Mouse (Mus musculus) MEL (cell line): Measurements from ENCODE around the gene Ccl7. TPM values are rescaled to one million over a fixed set of nuclear protein-coding genes. Genes with fewer than 3 reads are reported as not detected.

ENCODE experiments used
- DNase-seq: peaks from one replicate; pipeline ENCODE4 v3.0.0; 2011; ENCODE audit warnings: low read depth, low spot score
- H3K27ac ChIP-seq: 2 replicates; pipeline ENCODE4 v1.5.1; 2012; ENCODE audit warnings: low read depth, mild to moderate bottlenecking, control low read depth, low read length, moderate library complexity; ENCODE audit not compliant: control insufficient read depth
- H3K27me3 ChIP-seq, 2 experiments: fragments of 150-350 bp in 1 of 2; sonication (generic) in 1 of 2; 2 replicates each; pipeline ENCODE4 v1.6.1; 2012; ENCODE audit warnings: low read length in 2 of 2, mild to moderate bottlenecking in 2 of 2, improper control_type of control experiment in 1 of 2, moderate library complexity in 1 of 2; ENCODE audit not compliant: insufficient read depth in 2 of 2, control insufficient read depth in 1 of 2
- H3K36me3 ChIP-seq, 2 experiments: 2 replicates each; pipeline ENCODE4 v1.6.1; 2012 to 2014; ENCODE audit warnings: low read length in 2 of 2, improper control_type of control experiment in 1 of 2, inconsistent platforms in 1 of 2, mild to moderate bottlenecking in 1 of 2; ENCODE audit not compliant: insufficient read depth in 2 of 2, control insufficient read depth in 1 of 2
- H3K4me1 ChIP-seq, 2 experiments: fragments of 150-350 bp in 1 of 2; sonication (generic) in 1 of 2; 2 replicates each; pipeline ENCODE4 v1.6.1; 2012; ENCODE audit warnings: low read length in 2 of 2, improper control_type of control experiment in 1 of 2, mild to moderate bottlenecking in 1 of 2; ENCODE audit not compliant: insufficient read depth in 2 of 2, control insufficient read depth in 1 of 2
- H3K4me3 ChIP-seq, 2 experiments: fragments of 150-350 bp in 1 of 2; sonication (generic) in 1 of 2; 2 replicates each; pipeline ENCODE4 v1.5.1; 2012; ENCODE audit warnings: low read depth in 2 of 2, low read length in 2 of 2, mild to moderate bottlenecking in 2 of 2, moderate library complexity in 2 of 2, control low read depth in 1 of 2, improper control_type of control experiment in 1 of 2; ENCODE audit not compliant: control insufficient read depth in 1 of 2, insufficient read depth in 1 of 2
- H3K79me2 ChIP-seq: 2 replicates; pipeline ENCODE4 v1.6.1; 2012; ENCODE audit warnings: mild to moderate bottlenecking, low read length, moderate library complexity; ENCODE audit not compliant: control insufficient read depth, poor library complexity, insufficient read depth
- H3K9ac ChIP-seq: 2 replicates; pipeline ENCODE4 v1.6.1; 2012; ENCODE audit warnings: low read depth, mild to moderate bottlenecking, control low read depth, low read length, moderate library complexity; ENCODE audit not compliant: control insufficient read depth, poor library complexity, severe bottlenecking
- H3K9me3 ChIP-seq: fragments of 150-350 bp; sonication (generic); replicated peaks from 2 replicates; pipeline ENCODE4 v1.6.1; 2012; ENCODE audit warnings: mild to moderate bottlenecking, low read length, improper control_type of control experiment, moderate library complexity; ENCODE audit not compliant: insufficient read depth
- CHD2 ChIP-seq: IDR thresholded peaks from 2 replicates; pipeline ENCODE4 v1.6.1; 2011; ENCODE audit warnings: low read length, improper control_type of control experiment
- CTCF ChIP-seq, 3 experiments: IDR thresholded peaks in 2 of 3; conservative IDR thresholded peaks in 1 of 3; 2 replicates each; pipeline ENCODE4 v1.5.1; 2011 to 2012; ENCODE audit warnings: low read length in 3 of 3, low read depth in 2 of 3, mild to moderate bottlenecking in 2 of 3, improper control_type of control experiment in 1 of 3, inconsistent platforms in 1 of 3, mixed read lengths in 1 of 3, moderate library complexity in 1 of 3; ENCODE audit not compliant: control insufficient read depth in 1 of 3, insufficient read depth in 1 of 3, poor library complexity in 1 of 3, severe bottlenecking in 1 of 3
- ELF1 ChIP-seq: IDR thresholded peaks from 2 replicates; pipeline ENCODE4 v1.6.1; 2014; ENCODE audit warnings: low read depth, mild to moderate bottlenecking, inconsistent platforms, low read length, improper control_type of control experiment, moderate library complexity
- ETS1 ChIP-seq: IDR thresholded peaks from 2 replicates; pipeline ENCODE4 v1.6.1; 2012; ENCODE audit warnings: low read depth, mild to moderate bottlenecking, inconsistent platforms, low read length, improper control_type of control experiment, moderate library complexity
- GABPA ChIP-seq: IDR thresholded peaks from 2 replicates; pipeline ENCODE4 v1.6.1; 2012; ENCODE audit warnings: low read depth, mild to moderate bottlenecking, inconsistent platforms, low read length, improper control_type of control experiment, moderate library complexity
- KAT2A ChIP-seq: conservative IDR thresholded peaks from 2 replicates; pipeline ENCODE4 v1.6.1; 2012; ENCODE audit warnings: low read depth, low read length, improper control_type of control experiment, inconsistent platforms
- MAZ ChIP-seq: IDR thresholded peaks from 2 replicates; pipeline ENCODE4 v1.6.1; 2012; ENCODE audit warnings: low read depth, mild to moderate bottlenecking, inconsistent platforms, low read length, improper control_type of control experiment
- MEF2A ChIP-seq: IDR thresholded peaks from 2 replicates; pipeline ENCODE4 v1.6.1; 2014; ENCODE audit warnings: low read depth, mild to moderate bottlenecking, inconsistent platforms, low read length, improper control_type of control experiment; ENCODE audit not compliant: poor library complexity, insufficient replicate concordance, severe bottlenecking; ENCODE audit errors: extremely low read depth
- MYB ChIP-seq: IDR thresholded peaks from 2 replicates; pipeline ENCODE4 v1.6.1; 2011; ENCODE audit warnings: mild to moderate bottlenecking, low read depth, low read length, improper control_type of control experiment
- MYC ChIP-seq: IDR thresholded peaks from 2 replicates; pipeline ENCODE4 v1.6.1; 2011; ENCODE audit warnings: low read depth, mild to moderate bottlenecking, low read length, improper control_type of control experiment, moderate library complexity
- POLR2A ChIP-seq, 2 experiments: IDR thresholded peaks; 2 replicates each; pipeline ENCODE4 v1.6.1; 2011 to 2012; ENCODE audit warnings: low read length in 2 of 2, mild to moderate bottlenecking in 2 of 2, control low read depth in 1 of 2, improper control_type of control experiment in 1 of 2, low read depth in 1 of 2, moderate library complexity in 1 of 2; ENCODE audit not compliant: control insufficient read depth in 1 of 2, insufficient read depth in 1 of 2, poor library complexity in 1 of 2
- SIN3A ChIP-seq: IDR thresholded peaks from 2 replicates; pipeline ENCODE4 v1.6.1; 2012; ENCODE audit warnings: low read length, improper control_type of control experiment, inconsistent platforms
- TAL1 ChIP-seq: IDR thresholded peaks from 2 replicates; pipeline ENCODE4 v1.6.1; 2012; ENCODE audit warnings: mild to moderate bottlenecking, inconsistent platforms, low read length, moderate library complexity, mixed read lengths
- TBP ChIP-seq: IDR thresholded peaks from 2 replicates; pipeline ENCODE4 v1.8.0; 2011; ENCODE audit warnings: low read depth, low read length, improper control_type of control experiment
- ZKSCAN1 ChIP-seq: IDR thresholded peaks from 2 replicates; pipeline ENCODE4 v1.6.1; 2012; ENCODE audit warnings: low read depth, mild to moderate bottlenecking, inconsistent platforms, low read length, improper control_type of control experiment, moderate library complexity
- polyA plus RNA-seq, 2 experiments: library from polyadenylated mRNA; stranded (reverse) in 1 of 2; unstranded in 1 of 2; fragments of >175 nt in 1 of 2; fragments of >200 nt in 1 of 2; gene quantifications; 2 replicates each; pipeline versions ENCODE4 v1.2.1 to v1.2.4; 2012; ENCODE audit warnings: low replicate concordance in 2 of 2, low read depth in 1 of 2; ENCODE audit not compliant: insufficient read length in 2 of 2, insufficient read depth in 1 of 2, missing spikeins in 1 of 2
- total RNA-seq: library from RNA; depleted of rRNA; stranded (reverse); fragments of 300-350 nt; gene quantifications from 2 replicates; pipeline ENCODE4 v1.2.3, GENCODE M21; 2012

Ccl7 gene
- total and polyA plus RNA-seq, 3 experiments = not detected

DNA sequence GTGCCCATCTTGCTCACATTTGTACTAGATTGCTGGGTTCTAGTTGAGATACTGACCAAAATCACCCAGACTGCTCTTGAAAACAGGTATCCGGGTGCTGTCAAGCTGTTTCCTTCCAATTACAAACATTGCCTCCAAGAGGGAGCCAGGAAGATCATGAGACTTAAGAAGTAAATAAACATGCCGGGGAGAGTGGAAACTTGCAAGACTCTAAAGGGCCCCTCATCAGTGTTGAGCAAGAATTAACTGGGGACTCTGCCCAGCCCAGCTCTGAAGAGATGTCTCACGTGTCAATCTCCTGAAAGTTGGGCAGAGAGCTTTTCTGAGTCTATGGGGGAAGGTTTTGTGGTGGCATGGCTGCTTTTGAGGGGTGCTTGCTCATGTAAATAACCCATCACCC is 31.5 kb downstream of the Ccl7 start:
- H3K9me3 ChIP-seq = no peaks in the 10 kb centered on the region
- H3K27me3 ChIP-seq = no peaks in the 10 kb centered on the region
- no peaks in the 10 kb centered on the region for H3K79me2 ChIP-seq
- no peak for TF ChIP-seq SIN3A
- TF ChIP-seq ZKSCAN1 = no peak
- TF ChIP-seq MEF2A = no peak
- DNase-seq = no peak
- no peak overlapping the region for H3K27ac ChIP-seq
- H3K9ac ChIP-seq = no peak overlapping the region
- H3K4me1 ChIP-seq = no peaks in the 10 kb centered on the region
- H3K4me3 ChIP-seq = no peak overlapping the region
- H3K36me3 ChIP-seq = no peaks in the 10 kb centered on the region

DNA sequence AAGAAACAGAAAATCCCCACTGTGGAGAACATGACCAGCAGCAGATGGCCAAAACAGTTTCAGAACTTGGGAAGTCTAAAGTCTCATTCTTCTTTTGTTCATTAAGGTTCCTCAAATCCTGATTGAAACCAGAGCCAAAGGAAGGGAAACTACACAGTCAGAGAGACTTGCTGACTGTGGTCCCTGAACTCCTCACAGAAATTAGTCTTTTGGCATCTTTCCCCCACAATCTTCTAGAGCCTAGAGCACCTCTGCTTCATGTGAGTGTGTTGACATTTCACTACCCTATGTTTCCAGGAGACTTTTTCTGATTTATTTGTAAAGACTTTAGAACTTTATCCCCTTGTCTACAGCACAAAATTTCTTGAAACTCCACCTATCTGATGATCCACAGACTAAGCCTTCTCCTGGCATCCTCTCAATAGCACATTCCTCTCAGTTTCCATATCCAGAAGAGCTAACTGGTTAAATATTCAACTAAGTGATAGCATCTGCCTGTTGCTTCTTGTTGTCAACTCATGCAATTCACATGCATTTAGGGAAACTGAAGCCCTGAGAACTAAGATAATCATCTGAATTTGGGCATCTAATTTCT is 32.7 kb downstream of the Ccl7 start:
- Histone ChIP-seq H3K9ac (no peak overlapping the region), H3K27me3 (no peaks in the 10 kb centered on the region), H3K79me2 (no peaks in the 10 kb centered on the region), H3K9me3 (no peaks in the 10 kb centered on the region), H3K4me3 (no peak overlapping the region), H3K27ac (no peak overlapping the region), H3K4me1 (no peaks in the 10 kb centered on the region), H3K36me3 (no peaks in the 10 kb centered on the region)
- no peak for DNase-seq
- no peak for TF ChIP-seq MAZ
- TF ChIP-seq CTCF (IDR thresholded peaks at IDR 0.05 in 2 of 3, conservative IDR thresholded peaks at IDR 0.05 in 1 of 3; ENCODE audit: control insufficient read depth in 1 of 3, insufficient read depth in 1 of 3, low read depth in 2 of 3, low read length in 3 of 3, poor library complexity in 1 of 3, severe bottlenecking in 1 of 3) = no peak
- no peak for TF ChIP-seq TBP
- TF ChIP-seq POLR2A (IDR thresholded peaks at IDR 0.05; ENCODE audit: control insufficient read depth in 1 of 2, insufficient read depth in 1 of 2, low read depth in 1 of 2, low read length in 2 of 2, poor library complexity in 1 of 2) = no peak
- no peak for TF ChIP-seq KAT2A
- no peak for TF ChIP-seq MYB
- TF ChIP-seq ELF1 = no peak
- TF ChIP-seq ZKSCAN1 = no peak
- no peak for TF ChIP-seq MYC

DNA sequence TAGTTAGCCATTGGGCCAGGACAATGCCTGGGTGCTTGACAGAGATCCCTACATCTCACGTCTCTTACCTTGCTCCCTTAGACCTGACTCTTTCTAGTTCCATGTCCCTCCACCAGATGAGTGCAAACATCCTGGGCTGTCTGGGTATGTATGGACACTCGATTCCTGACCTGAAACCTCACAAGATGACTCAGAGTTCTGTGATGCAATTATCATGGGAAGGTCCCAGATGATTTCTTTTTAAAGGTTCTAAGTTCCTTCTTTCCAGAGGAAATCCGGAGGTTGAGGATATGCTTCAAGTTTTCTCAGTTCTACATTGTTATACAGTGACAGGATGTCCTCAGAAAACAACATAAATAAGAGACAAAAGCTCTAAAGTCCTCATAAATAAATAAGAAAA is 35.4 kb downstream of the Ccl7 start:
- Histone ChIP-seq H3K27ac (no peak overlapping the region), H3K79me2 (no peaks in the 10 kb centered on the region), H3K36me3 (no peaks in the 10 kb centered on the region), H3K4me3 (no peak overlapping the region), H3K9me3 (no peaks in the 10 kb centered on the region), H3K27me3 (no peaks in the 10 kb centered on the region), H3K4me1 (no peaks in the 10 kb centered on the region), H3K9ac (no peak overlapping the region)
- no peak for DNase-seq
- TF ChIP-seq TAL1 = no peak
- TF ChIP-seq MYB = no peak
- TF ChIP-seq CHD2 = no peak
- TF ChIP-seq ETS1 = no peak
- TF ChIP-seq GABPA = no peak
- no peak for TF ChIP-seq SIN3A
